In genomic region chr4:65496463-65496834, GRCm38 (mm10) we compare ENCODE assay signal across 8 mouse cellular contexts.
DNase-seq lines count a peak whose midpoint lies in the region; ATAC-seq and TF ChIP-seq lines count a peak whose summit lies in the region.

No protein-coding gene starts in this region.

- 11% methylated on average over 3 of the region's 3 CpGs for WGBS in hindbrain, embryonic 10.5 days
- WGBS in lung, adult 2 months: 5% methylated on average over 3 of the region's 3 CpGs

- H3K27ac ChIP-seq in hindbrain, embryonic 10.5 days: no peak overlapping the region; the same call in 1 of the 2 replicates

- H3K27me3 ChIP-seq in hindbrain, embryonic 10.5 days (ENCODE audit: insufficient read depth, poor library complexity, severe bottlenecking): no peaks in the 10 kb centered on the region

- no peaks in the 10 kb centered on the region for H3K36me3 ChIP-seq in hindbrain, embryonic 10.5 days

- DNase-seq in adrenal gland, adult (ENCODE audit: inconsistent age in 2 of 2, low spot score in 1 of 2): peak; percentile 83 to 95
- peak; percentile 93 for DNase-seq in cerebellum, postnatal 14 days
- DNase-seq in frontal cortex, postnatal 14 days (ENCODE audit: low spot score in 2 of 2): peak; percentile 30 to 64
- DNase-seq in hindbrain, embryonic 10.5 days (ENCODE audit: low spot score): peak; percentile 86
- DNase-seq in layer of hippocampus, adult 8-10 months (ENCODE audit: low spot score in 2 of 2): peak; percentile 66 to 74
- peak; percentile 50 for DNase-seq in lung, adult 2 months
- peak; percentile 90 for DNase-seq in ovary, postnatal 14 days (ENCODE audit: low spot score)

- TF ChIP-seq CTCF in lung, adult 2 months (IDR thresholded peaks at IDR 0.05; ENCODE audit: insufficient read depth, low read length): peak; percentile 54; the same call in 1 of the 2 replicates

- no peak for ATAC-seq in monocyte, adult 5-6 weeks (replicated peaks; ENCODE audit: insufficient number of reproducible peaks, low FRiP score, low TSS enrichment, poor library complexity, severe bottlenecking)

- peaks cover 12% of the 10 kb centered on the region for H3K4me1 ChIP-seq in hindbrain, embryonic 10.5 days (replicated peaks)
- no peaks in the 10 kb centered on the region for H3K4me1 ChIP-seq in lung, adult 2 months (ENCODE audit: control insufficient read depth, insufficient read depth, low read length)

- H3K4me3 ChIP-seq in hindbrain, embryonic 10.5 days: no peak overlapping the region
- no peak overlapping the region for H3K4me3 ChIP-seq in lung, adult 2 months (replicated peaks; ENCODE audit: extremely low read depth, low read depth, low read length)

- no peak for TF ChIP-seq POLR2A in lung, adult 2 months (IDR thresholded peaks at IDR 0.05; ENCODE audit: borderline replicate concordance, extremely low read depth, low read depth, low read length)

- no peaks in the 10 kb centered on the region for H3K9me3 ChIP-seq in hindbrain, embryonic 10.5 days
